Comparison of ENCODE assay signal across 22 mouse cellular contexts in the genomic region with DNA sequence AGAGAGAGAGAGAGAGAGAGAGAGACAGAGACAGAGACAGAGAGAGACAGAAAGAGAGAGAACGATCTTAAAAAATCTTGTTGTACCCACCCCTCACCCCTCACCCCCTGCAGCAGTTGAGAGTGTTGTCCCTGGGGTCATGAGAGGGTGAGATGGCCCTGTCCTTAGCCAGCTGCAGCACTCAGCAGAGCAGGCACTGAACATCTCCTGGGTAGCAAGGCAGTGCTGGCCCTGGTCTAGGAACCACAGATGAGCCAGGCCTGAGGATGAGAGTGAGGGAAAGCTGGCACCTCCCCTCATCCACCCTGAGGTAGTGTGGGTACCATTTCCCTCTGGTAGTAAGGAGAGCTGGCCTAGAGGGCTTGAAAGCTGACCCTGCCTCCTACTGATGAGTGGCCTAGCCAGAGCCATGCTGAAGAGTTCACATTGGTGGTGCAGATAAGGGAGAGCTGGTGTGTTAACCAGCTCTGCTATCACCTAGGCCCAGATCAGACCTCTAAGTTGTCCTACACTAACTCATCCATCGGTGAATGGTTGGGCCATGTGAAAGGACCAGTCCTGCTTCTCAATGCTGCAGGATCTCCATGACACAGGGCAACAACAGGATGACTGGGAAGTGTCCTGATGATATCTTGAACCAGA.
A peak's percentile ranks its signal among the peaks of the same experiment; 100 is the strongest.
DNase-seq lines count a peak whose midpoint lies in the region; ATAC-seq and TF ChIP-seq lines count a peak whose summit lies in the region.
"Had no signal": no experiment of that assay in that cellular context is flagged by ENCODE, and none has a peak within 500 bp of the region (broad histone marks: within the 10 kb centered on the region; RNA-seq: fewer than 3 reads in every experiment).

No protein-coding gene starts in this region.

- no peak for TF ChIP-seq CTCF in hindbrain, postnatal 0 days (IDR thresholded peaks at IDR 0.05; ENCODE audit: low read depth)
- no peak for TF ChIP-seq CTCF in liver, postnatal 0 days (IDR thresholded peaks at IDR 0.05; ENCODE audit: low read depth)

- 0 out of 2 replicates have a peak, but pooled peaks have one; percentile 15 for ATAC-seq in hindbrain, postnatal 0 days
- ATAC-seq in hindbrain, embryonic 14.5 days (ENCODE audit: low FRiP score): no peak; the same call in 1 of the 2 replicates
- ATAC-seq in neural tube, embryonic 13.5 days (ENCODE audit: low read depth): peak; percentile 67; the same call in 1 of the 2 replicates
- ATAC-seq in liver, postnatal 0 days: peak; percentile 31; the same call in 1 of the 2 replicates
- ATAC-seq: forebrain, embryonic 15.5 days had no signal

- TF ChIP-seq EP300 in liver, postnatal 0 days (IDR thresholded peaks at IDR 0.05; ENCODE audit: low read depth): no peak

- no peaks in the 10 kb centered on the region for H3K36me3 ChIP-seq in hindbrain, postnatal 0 days (ENCODE audit: insufficient read depth, low read length)
- H3K36me3 ChIP-seq in hindbrain, embryonic 14.5 days (replicated peaks; ENCODE audit: control insufficient read depth, insufficient read depth): no peaks in the 10 kb centered on the region
- peaks cover 3% of the 10 kb centered on the region; the same call in 1 of the 2 replicates for H3K36me3 ChIP-seq in neural tube, embryonic 13.5 days
- H3K36me3 ChIP-seq in liver, postnatal 0 days (replicated peaks; ENCODE audit: insufficient read depth, low read length): no peaks in the 10 kb centered on the region
- H3K36me3 ChIP-seq: forebrain, embryonic 15.5 days; heart, embryonic 15.5 days; neural tube, embryonic 12.5 days had no signal

- DNase-seq in hindbrain, postnatal 0 days (ENCODE audit: low spot score): no peak
- DNase-seq in hindbrain, embryonic 14.5 days (ENCODE audit: low spot score): no peak
- no peak for DNase-seq in neural tube, embryonic 10.5 days (ENCODE audit: extremely low spot score, low spot score)
- DNase-seq in liver, postnatal 0 days: no peak
- no peak for DNase-seq in cerebellum, postnatal 25 days
- DNase-seq in adrenal gland, postnatal 36 days: no peak
- DNase-seq: cerebellum, adult 2 months; gastrocnemius, postnatal 14 days; heart, adult 18-20 months; heart, postnatal 4 days; kidney, adult 9 months; kidney, postnatal 25 days; layer of hippocampus, adult 9-11 months; lung, adult 18-20 months; lung, postnatal 36 days; thymus, postnatal 36 days had no signal

- H3K4me1 ChIP-seq in hindbrain, postnatal 0 days (ENCODE audit: insufficient read depth, low read length): no peaks in the 10 kb centered on the region
- H3K4me1 ChIP-seq in hindbrain, embryonic 14.5 days (replicated peaks; ENCODE audit: control insufficient read depth, insufficient read depth, low read length): no peaks in the 10 kb centered on the region; the same call in 1 of the 2 replicates
- no peaks in the 10 kb centered on the region for H3K4me1 ChIP-seq in neural tube, embryonic 13.5 days (replicated peaks)
- no peaks in the 10 kb centered on the region for H3K4me1 ChIP-seq in liver, postnatal 0 days (ENCODE audit: insufficient read depth)
- H3K4me1 ChIP-seq: embryonic facial prominence, embryonic 12.5 days; forebrain, embryonic 15.5 days; heart, embryonic 15.5 days; neural tube, embryonic 12.5 days had no signal

- H3K4me2 ChIP-seq in hindbrain, postnatal 0 days (ENCODE audit: low read depth, low read length): no peak overlapping the region
- no peak overlapping the region for H3K4me2 ChIP-seq in hindbrain, embryonic 14.5 days (replicated peaks)
- H3K4me2 ChIP-seq in neural tube, embryonic 13.5 days: no peak overlapping the region
- H3K4me2 ChIP-seq in liver, postnatal 0 days (ENCODE audit: low read depth, low read length): no peak overlapping the region
- H3K4me2 ChIP-seq: embryonic facial prominence, embryonic 12.5 days; forebrain, embryonic 15.5 days; heart, embryonic 15.5 days; neural tube, embryonic 12.5 days had no signal

- WGBS in hindbrain, postnatal 0 days: 100% methylated on average over 2 of the region's 2 CpGs
- 93% methylated on average over 2 of the region's 2 CpGs for WGBS in hindbrain, embryonic 14.5 days
- 83% methylated on average over 2 of the region's 2 CpGs for WGBS in neural tube, embryonic 13.5 days
- WGBS in liver, postnatal 0 days (ENCODE audit: insufficient replicate concordance): 76% methylated on average over 2 of the region's 2 CpGs

- no peak overlapping the region for H3K4me3 ChIP-seq in hindbrain, postnatal 0 days (ENCODE audit: low read length)
- H3K4me3 ChIP-seq in hindbrain, embryonic 14.5 days (replicated peaks; ENCODE audit: low read length): no peak overlapping the region
- no peak overlapping the region for H3K4me3 ChIP-seq in neural tube, embryonic 13.5 days
- no peak overlapping the region for H3K4me3 ChIP-seq in liver, postnatal 0 days (ENCODE audit: low read depth, low read length)
- H3K4me3 ChIP-seq: embryonic facial prominence, embryonic 12.5 days; forebrain, embryonic 15.5 days; heart, embryonic 15.5 days; limb, embryonic 10.5 days; neural tube, embryonic 12.5 days had no signal

- no peak overlapping the region for H3K9ac ChIP-seq in hindbrain, postnatal 0 days (replicated peaks; ENCODE audit: low read length)
- H3K9ac ChIP-seq in hindbrain, embryonic 14.5 days: no peak overlapping the region
- no peak overlapping the region for H3K9ac ChIP-seq in neural tube, embryonic 13.5 days
- H3K9ac ChIP-seq in liver, postnatal 0 days (replicated peaks): no peak overlapping the region
- H3K9ac ChIP-seq: embryonic facial prominence, embryonic 12.5 days; forebrain, embryonic 15.5 days; heart, embryonic 15.5 days; neural tube, embryonic 12.5 days had no signal

- no peaks in the 10 kb centered on the region for H3K27me3 ChIP-seq in hindbrain, postnatal 0 days (ENCODE audit: insufficient read depth, low read length)
- no peaks in the 10 kb centered on the region for H3K27me3 ChIP-seq in hindbrain, embryonic 14.5 days (ENCODE audit: control insufficient read depth, insufficient read depth, low read length)
- no peaks in the 10 kb centered on the region for H3K27me3 ChIP-seq in neural tube, embryonic 13.5 days
- H3K27me3 ChIP-seq in liver, postnatal 0 days (ENCODE audit: insufficient read depth, low read length): no peaks in the 10 kb centered on the region
- H3K27me3 ChIP-seq: embryonic facial prominence, embryonic 12.5 days; forebrain, embryonic 15.5 days; heart, embryonic 15.5 days; neural tube, embryonic 12.5 days had no signal

- no peak overlapping the region for H3K27ac ChIP-seq in hindbrain, postnatal 0 days
- no peak overlapping the region for H3K27ac ChIP-seq in hindbrain, embryonic 14.5 days
- no peak overlapping the region for H3K27ac ChIP-seq in neural tube, embryonic 13.5 days (replicated peaks)
- no peak overlapping the region for H3K27ac ChIP-seq in liver, postnatal 0 days (ENCODE audit: low read depth)
- H3K27ac ChIP-seq: embryonic facial prominence, embryonic 12.5 days; forebrain, embryonic 15.5 days; heart, embryonic 15.5 days; limb, embryonic 10.5 days; neural tube, embryonic 12.5 days had no signal

- H3K9me3 ChIP-seq in hindbrain, postnatal 0 days (ENCODE audit: low read length): no peaks in the 10 kb centered on the region
- no peaks in the 10 kb centered on the region for H3K9me3 ChIP-seq in hindbrain, embryonic 14.5 days (ENCODE audit: control insufficient read depth, low read length)
- H3K9me3 ChIP-seq in neural tube, embryonic 13.5 days: no peaks in the 10 kb centered on the region
- no peaks in the 10 kb centered on the region for H3K9me3 ChIP-seq in liver, postnatal 0 days (ENCODE audit: low read length)
- H3K9me3 ChIP-seq: embryonic facial prominence, embryonic 12.5 days; forebrain, embryonic 15.5 days; heart, embryonic 15.5 days; limb, embryonic 10.5 days; neural tube, embryonic 12.5 days had no signal
